Mouse (Mus musculus) C2C12 (cell line): ENCODE data around the gene Actrt2. TPM values are rescaled to one million over a fixed set of nuclear protein-coding genes. Genes with fewer than 3 reads are reported as not detected.

Experiments
- H3K27me3 ChIP-seq: one replicate; pipeline ENCODE4 v1.6.1; 2011; ENCODE audit not compliant: control insufficient read depth, insufficient read depth, insufficient read length
- H3K36me3 ChIP-seq: one replicate; pipeline ENCODE4 v1.6.1; 2011; ENCODE audit not compliant: control insufficient read depth, insufficient read depth
- H3K4me3 ChIP-seq: one replicate; pipeline ENCODE4 v1.5.1; 2011; ENCODE audit warnings: mild to moderate bottlenecking, control low read depth; ENCODE audit not compliant: poor library complexity, insufficient read depth, severe bottlenecking
- H3K79me2 ChIP-seq: one replicate; pipeline ENCODE4 v1.6.1; 2011; ENCODE audit not compliant: control insufficient read depth, insufficient read depth
- H3K79me3 ChIP-seq: one replicate; pipeline ENCODE4 v1.6.1; 2011; ENCODE audit warnings: low read depth, control low read depth
- H3ac ChIP-seq: one replicate; pipeline ENCODE3; 2011; ENCODE audit warnings: low read depth; ENCODE audit not compliant: control insufficient read depth, insufficient read length
- CEBPB ChIP-seq: IDR thresholded peaks from one replicate; pipeline ENCODE4 v1.6.1; 2011; ENCODE audit warnings: low read depth, mild to moderate bottlenecking, control low read depth, moderate library complexity
- CTCF ChIP-seq: IDR thresholded peaks from one replicate; pipeline ENCODE4 v1.5.1; 2011; ENCODE audit not compliant: control insufficient read depth, insufficient read depth, insufficient read length
- FOSL1 ChIP-seq: IDR thresholded peaks from one replicate; pipeline ENCODE4 v1.8.0; 2011; ENCODE audit warnings: mild to moderate bottlenecking, low read length; ENCODE audit not compliant: poor library complexity, insufficient read depth, severe bottlenecking
- MAX ChIP-seq: IDR thresholded peaks from one replicate; pipeline ENCODE4 v1.6.1; 2011; ENCODE audit warnings: mild to moderate bottlenecking, control low read depth
- MYOD1 ChIP-seq: IDR thresholded peaks from one replicate; pipeline ENCODE4 v1.6.1; 2011; ENCODE audit warnings: low read depth; ENCODE audit not compliant: control insufficient read depth, insufficient read length
- MYOG ChIP-seq: IDR thresholded peaks from one replicate; pipeline ENCODE4 v1.6.1; 2011; ENCODE audit not compliant: control insufficient read depth, insufficient read length; ENCODE audit errors: extremely low read depth
- USF1 ChIP-seq: IDR thresholded peaks from one replicate; pipeline ENCODE4 v1.6.1; 2011; ENCODE audit warnings: low read depth, mild to moderate bottlenecking, control low read depth, moderate library complexity
- polyA plus RNA-seq: library from polyadenylated mRNA; unstranded; fragments of >200 nt; fragmentation: generic; extraction: Trizol; gene quantifications from one replicate; pipeline ENCODE4 v1.2.1, GENCODE M21; 2012; ENCODE audit warnings: missing spikeins

The Actrt2 gene
- polyA plus RNA-seq, 1 experiment, result not detected

- H3K4me3 ChIP-seq, result no peak overlapping the region
- no peaks in the 10 kb centered on the region for H3K27me3 ChIP-seq
Measured at GRCm38 (mm10) chr4:154634001-154634400, 33.7 kb downstream of the Actrt2 start.

GRCm38 (mm10) chr4:154632800-154633764 is 34.6 kb downstream of the Actrt2 start:
- no peak for TF ChIP-seq CEBPB
- TF ChIP-seq CTCF, result no peak
- Histone ChIP-seq H3K27me3 (no peaks in the 10 kb centered on the region), H3ac (no peak overlapping the region), H3K36me3 (no peaks in the 10 kb centered on the region), H3K79me3 (no peaks in the 10 kb centered on the region), H3K79me2 (no peaks in the 10 kb centered on the region), H3K4me3 (no peak overlapping the region)

More at GRCm38 (mm10) chr4:154634001-154634400, 33.7 kb downstream of the Actrt2 start:
- no peaks in the 10 kb centered on the region for H3K79me2 ChIP-seq
- H3ac ChIP-seq, result no peak overlapping the region
- H3K36me3 ChIP-seq, result no peaks in the 10 kb centered on the region
- no peaks in the 10 kb centered on the region for H3K79me3 ChIP-seq
- no peak for TF ChIP-seq MYOG
- no peak for TF ChIP-seq CTCF
- no peak for TF ChIP-seq MAX
- no peak for TF ChIP-seq USF1
- TF ChIP-seq MYOD1, result no peak

GRCm38 (mm10) chr4:154630763-154631162 is 36.9 kb downstream of the Actrt2 start:
- TF ChIP-seq CTCF (no peak), MAX (no peak), FOSL1 (no peak), USF1 (no peak), MYOD1 (no peak), CEBPB (no peak), MYOG (no peak)
- Histone ChIP-seq H3K27me3 (no peaks in the 10 kb centered on the region), H3K79me3 (no peaks in the 10 kb centered on the region), H3K79me2 (no peaks in the 10 kb centered on the region), H3ac (no peak overlapping the region), H3K4me3 (no peak overlapping the region), H3K36me3 (no peaks in the 10 kb centered on the region)

GRCm38 (mm10) chr4:154627419-154628142 is 40.1 kb downstream of the Actrt2 start:
- H3K79me2 ChIP-seq, result no peaks in the 10 kb centered on the region
- H3ac ChIP-seq, result no peak overlapping the region
- H3K36me3 ChIP-seq, result no peaks in the 10 kb centered on the region
- no peaks in the 10 kb centered on the region for H3K79me3 ChIP-seq
- no peak overlapping the region for H3K4me3 ChIP-seq
- H3K27me3 ChIP-seq, result no peaks in the 10 kb centered on the region
- TF ChIP-seq MAX, result no peak
- no peak for TF ChIP-seq USF1
- TF ChIP-seq FOSL1, result no peak
- no peak for TF ChIP-seq CEBPB

GRCm38 (mm10) chr4:154626282-154626681 is 41.4 kb downstream of the Actrt2 start:
- Histone ChIP-seq H3K79me2 (no peaks in the 10 kb centered on the region), H3K36me3 (no peaks in the 10 kb centered on the region), H3K79me3 (no peaks in the 10 kb centered on the region), H3ac (no peak overlapping the region), H3K4me3 (no peak overlapping the region), H3K27me3 (no peaks in the 10 kb centered on the region)
- TF ChIP-seq FOSL1 (no peak), CTCF (no peak), MAX (no peak), MYOG (no peak), USF1 (no peak), CEBPB (no peak), MYOD1 (no peak)
